Mouse (Mus musculus) limb, embryonic 12.5 days (tissue): ENCODE results near the gene Zfp296. TPM values are rescaled to one million over a fixed set of nuclear protein-coding genes. Genes with fewer than 3 reads are reported as not detected.
A peak's percentile ranks its signal among the peaks of the same experiment; 100 is the strongest.

Experiments
- ATAC-seq: fragments of 200-750 bp; cut with Nextera tagmentation; 2 replicates; pipeline ENCODE4 v1.8.0; 2017; ENCODE audit warnings: low read depth, moderate TSS enrichment; ENCODE audit not compliant: insufficient number of reproducible peaks, insufficient read depth, low FRiP score, low TSS enrichment
- H3K27ac ChIP-seq: fragments of 300-500 bp; sonication (generic); 2 replicates; pipeline ENCODE4 v1.5.1; 2016; ENCODE audit warnings: mild to moderate bottlenecking, moderate library complexity
- H3K27me3 ChIP-seq: fragments of 300-500 bp; sonication (generic); 2 replicates; pipeline ENCODE4 v1.6.1; 2016; ENCODE audit warnings: mild to moderate bottlenecking, moderate library complexity
- H3K36me3 ChIP-seq: fragments of 300-500 bp; sonication (generic); 2 replicates; pipeline ENCODE4 v1.6.1; 2016; ENCODE audit warnings: mild to moderate bottlenecking, moderate library complexity
- H3K4me1 ChIP-seq: fragments of 300-500 bp; sonication (generic); replicated peaks from 2 replicates; pipeline ENCODE4 v1.6.1; 2016
- H3K4me2 ChIP-seq: fragments of 300-500 bp; sonication (generic); 2 replicates; pipeline ENCODE4 v1.6.1; 2016; ENCODE audit warnings: mild to moderate bottlenecking, moderate library complexity
- H3K4me3 ChIP-seq: fragments of 300-500 bp; sonication (generic); replicated peaks from 2 replicates; pipeline ENCODE4 v1.5.1; 2016; ENCODE audit warnings: mild to moderate bottlenecking
- H3K9ac ChIP-seq: fragments of 300-500 bp; sonication (generic); replicated peaks from 2 replicates; pipeline ENCODE4 v1.6.1; 2016; ENCODE audit warnings: mild to moderate bottlenecking, moderate library complexity
- H3K9me3 ChIP-seq: fragments of 300-500 bp; sonication (generic); 2 replicates; pipeline ENCODE4 v1.6.1; 2016; ENCODE audit warnings: mild to moderate bottlenecking, moderate library complexity
- WGBS: fragments of 180-500 bp; shearing (Covaris S2); methylation state at CpG from one replicate; pipeline ENCODE4 v1.1.7; 2016; 5-methylcytosine and 5-hydroxymethylcytosine counted together
- polyA plus RNA-seq: library from polyadenylated mRNA; unstranded; fragments of >200 nt; fragmentation: Nextera tagmentation; extraction: Ambion mirVana; gene quantifications from 2 replicates; pipeline ENCODE4 v1.2.1, GENCODE M21; 2016

Gene Zfp296
- polyA plus RNA-seq, 1 experiment from 2014 or later, result 0.61 TPM

GRCm38 (mm10) chr7:19609641-19610332 lies 32.7 kb downstream of the Zfp296 start:
- no peak overlapping the region for H3K27ac ChIP-seq
- no peak for ATAC-seq
- 87% methylated on average over 12 of the region's 12 CpGs for WGBS

DNA sequence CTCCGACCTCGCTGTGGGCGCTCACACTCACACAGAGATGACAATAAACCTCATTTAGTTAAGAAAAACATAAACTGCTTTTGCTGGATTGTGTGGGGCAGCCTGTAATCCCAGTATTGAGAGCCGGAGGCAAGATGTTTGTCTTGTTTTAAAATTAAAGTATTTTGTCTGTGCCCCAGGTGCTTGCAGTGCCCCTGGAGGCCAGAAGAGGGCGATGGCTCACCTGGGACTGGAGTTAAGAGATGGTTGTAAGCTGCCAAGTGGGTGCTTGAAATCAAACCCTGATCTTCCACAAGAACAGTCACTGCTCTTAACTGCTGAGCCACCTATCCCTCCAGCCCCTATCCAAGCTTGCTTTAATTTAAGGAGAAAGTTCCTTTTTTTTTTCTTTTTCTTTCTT lies 33.9 kb downstream of the Zfp296 start:
- H3K4me2 ChIP-seq, result no peak overlapping the region
- H3K36me3 ChIP-seq, result no peaks in the 10 kb centered on the region
- ATAC-seq, result no peak
- H3K4me3 ChIP-seq, result no peak overlapping the region
- H3K9ac ChIP-seq, result no peak overlapping the region
- H3K27me3 ChIP-seq, result no peaks in the 10 kb centered on the region
- no peaks in the 10 kb centered on the region for H3K4me1 ChIP-seq
- H3K27ac ChIP-seq, result no peak overlapping the region
- H3K9me3 ChIP-seq, result no peaks in the 10 kb centered on the region
- 78% methylated on average over 5 of the region's 5 CpGs for WGBS

More at GRCm38 (mm10) chr7:19609641-19610332, 32.7 kb downstream of the Zfp296 start:
- H3K4me1 ChIP-seq, result no peaks in the 10 kb centered on the region
- H3K9ac ChIP-seq, result no peak overlapping the region
- H3K9me3 ChIP-seq, result no peaks in the 10 kb centered on the region
- no peak overlapping the region for H3K4me3 ChIP-seq
- H3K27me3 ChIP-seq, result no peaks in the 10 kb centered on the region
- no peaks in the 10 kb centered on the region for H3K36me3 ChIP-seq
- no peak overlapping the region for H3K4me2 ChIP-seq

GRCm38 (mm10) chr7:19615036-19615577 lies 38.0 kb downstream of the Zfp296 start:
- Histone ChIP-seq H3K9ac (no peak overlapping the region), H3K27ac (no peak overlapping the region), H3K4me1 (0 out of 2 replicates have a peak, but pooled peaks cover 4% of the 10 kb centered on the region), H3K36me3 (no peaks in the 10 kb centered on the region), H3K27me3 (peaks cover 11% of the 10 kb centered on the region), H3K4me2 (no peak overlapping the region), H3K4me3 (no peak overlapping the region), H3K9me3 (no peaks in the 10 kb centered on the region)
- WGBS, result 90% methylated on average over 12 of the region's 12 CpGs
- no peak for ATAC-seq

GRCm38 (mm10) chr7:19619004-19619801 lies 42.1 kb downstream of the Zfp296 start:
- no peaks in the 10 kb centered on the region for H3K9me3 ChIP-seq
- H3K9ac ChIP-seq, result peak overlapping the region; percentile 57
- H3K36me3 ChIP-seq, result no peaks in the 10 kb centered on the region
- 8% methylated on average over 35 of the region's 35 CpGs for WGBS
- peak overlapping the region; percentile 39 for H3K4me3 ChIP-seq
- peak overlapping the region; percentile 61 for H3K4me2 ChIP-seq
- peaks cover 20% of the 10 kb centered on the region for H3K27me3 ChIP-seq
- 0 out of 2 replicates have a peak, but pooled peaks cover 4% of the 10 kb centered on the region for H3K4me1 ChIP-seq
- 0 out of 2 replicates have a peak overlapping the region, but pooled peaks have one; percentile 12 for H3K27ac ChIP-seq
- peak; percentile 71; the same call in 1 of the 2 replicates for ATAC-seq

DNA sequence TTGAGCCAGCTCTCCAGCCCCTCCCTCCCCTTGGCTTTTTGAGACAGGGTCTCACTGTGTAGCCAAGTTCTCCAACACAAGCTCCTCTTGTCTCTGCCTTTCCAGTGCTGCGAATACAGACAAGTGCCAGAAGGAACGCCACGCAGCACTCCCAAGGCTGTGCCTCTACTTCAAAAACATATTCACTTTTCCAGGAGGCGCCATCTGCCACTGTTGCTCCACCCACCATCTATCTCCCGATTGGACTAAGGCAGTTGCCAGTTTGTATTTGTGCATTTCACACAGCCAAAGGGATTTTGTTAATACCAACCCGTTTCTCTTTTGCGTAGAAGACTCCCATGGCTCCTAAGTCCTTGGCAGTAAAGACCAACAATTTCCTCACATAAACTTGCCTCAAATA lies 43.7 kb downstream of the Zfp296 start:
- ATAC-seq, result no peak
- H3K36me3 ChIP-seq, result no peaks in the 10 kb centered on the region

DNA sequence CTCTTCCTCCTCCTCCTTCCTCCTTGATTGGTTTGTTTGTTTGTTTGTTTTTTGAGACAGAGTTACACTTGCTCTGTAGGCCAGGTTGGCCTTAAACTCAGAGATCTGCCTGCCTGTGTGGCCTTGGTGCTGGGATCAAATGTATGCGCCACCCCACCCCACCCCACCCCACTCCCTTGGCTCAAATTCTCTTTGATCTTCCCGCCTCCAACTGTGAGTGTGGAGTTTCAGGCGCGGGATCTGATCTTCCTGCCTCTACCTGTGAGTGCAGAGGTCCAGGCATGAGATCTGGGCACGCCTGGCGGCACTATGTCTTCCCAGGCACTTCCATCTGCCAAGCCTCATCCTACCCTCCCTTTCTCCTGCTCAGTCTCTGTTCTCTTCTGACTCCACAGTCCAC lies 45.2 kb downstream of the Zfp296 start:
- Histone ChIP-seq H3K4me2 (no peak overlapping the region), H3K27ac (no peak overlapping the region), H3K27me3 (peaks cover 20% of the 10 kb centered on the region), H3K9me3 (no peaks in the 10 kb centered on the region), H3K4me3 (no peak overlapping the region), H3K4me1 (0 out of 2 replicates have a peak, but pooled peaks cover 4% of the 10 kb centered on the region), H3K9ac (no peak overlapping the region), H3K36me3 (no peaks in the 10 kb centered on the region)
- ATAC-seq, result no peak
- 24% methylated on average over 6 of the region's 6 CpGs for WGBS

More for the DNA sequence above, 43.7 kb downstream of the Zfp296 start:
- WGBS, result 93% methylated on average over 7 of the region's 7 CpGs
- H3K4me3 ChIP-seq, result no peak overlapping the region
- 0 out of 2 replicates have a peak, but pooled peaks cover 4% of the 10 kb centered on the region for H3K4me1 ChIP-seq
- peaks cover 20% of the 10 kb centered on the region for H3K27me3 ChIP-seq
- H3K9ac ChIP-seq, result no peak overlapping the region
- no peaks in the 10 kb centered on the region for H3K9me3 ChIP-seq
- H3K4me2 ChIP-seq, result no peak overlapping the region
- H3K27ac ChIP-seq, result no peak overlapping the region

- WGBS, result 71% methylated on average over 2 of the region's 2 CpGs
- Histone ChIP-seq H3K4me1 (0 out of 2 replicates have a peak, but pooled peaks cover 4% of the 10 kb centered on the region), H3K36me3 (no peaks in the 10 kb centered on the region), H3K27me3 (peaks cover 20% of the 10 kb centered on the region), H3K9me3 (no peaks in the 10 kb centered on the region), H3K4me2 (no peak overlapping the region), H3K9ac (no peak overlapping the region), H3K4me3 (no peak overlapping the region), H3K27ac (no peak overlapping the region)
- ATAC-seq, result no peak
Observed at GRCm38 (mm10) chr7:19623433-19623832, 46.3 kb downstream of the Zfp296 start.

GRCm38 (mm10) chr7:19627721-19628120 lies 50.6 kb downstream of the Zfp296 start:
- H3K27me3 ChIP-seq, result no peaks in the 10 kb centered on the region
- H3K36me3 ChIP-seq, result peaks cover 12% of the 10 kb centered on the region
- H3K9me3 ChIP-seq, result no peaks in the 10 kb centered on the region
- WGBS, result 61% methylated on average over 3 of the region's 3 CpGs
- H3K27ac ChIP-seq, result no peak overlapping the region
- peak overlapping the region; percentile 84 for H3K4me2 ChIP-seq
- H3K9ac ChIP-seq, result no peak overlapping the region
- peak overlapping the region; percentile 78 for H3K4me3 ChIP-seq
- ATAC-seq, result no peak
- H3K4me1 ChIP-seq, result 0 out of 2 replicates have a peak, but pooled peaks cover 2% of the 10 kb centered on the region

DNA sequence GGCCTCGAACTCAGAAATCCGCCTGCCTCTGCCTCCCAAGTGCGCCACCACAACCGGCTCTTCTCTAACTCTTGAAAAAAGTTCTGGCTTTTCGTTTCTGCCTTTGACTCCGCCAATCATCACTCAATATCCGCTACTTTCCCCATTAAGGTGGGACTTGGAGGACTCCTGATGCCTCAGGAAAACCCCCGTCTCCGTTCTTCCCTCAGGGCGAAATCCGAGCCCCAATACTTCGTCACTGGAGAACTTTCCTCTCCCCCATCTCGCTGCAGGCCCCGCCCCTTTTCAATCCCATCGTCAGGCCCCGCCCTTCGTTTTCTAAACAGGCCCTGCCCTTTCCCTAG lies 51.1 kb downstream of the Zfp296 start:
- no peak for ATAC-seq
- H3K4me1 ChIP-seq, result 0 out of 2 replicates have a peak, but pooled peaks cover 2% of the 10 kb centered on the region
- H3K36me3 ChIP-seq, result peaks cover 16% of the 10 kb centered on the region
- peak overlapping the region; percentile 80 for H3K27ac ChIP-seq
- no peaks in the 10 kb centered on the region for H3K9me3 ChIP-seq
- peak overlapping the region; percentile 78 for H3K4me3 ChIP-seq
- H3K27me3 ChIP-seq, result no peaks in the 10 kb centered on the region
- WGBS, result 14% methylated on average over 17 of the region's 17 CpGs
- H3K9ac ChIP-seq, result no peak overlapping the region
- H3K4me2 ChIP-seq, result peak overlapping the region; percentile 84

- ATAC-seq, result peak; percentile 88
- WGBS, result 1% methylated on average over 57 of the region's 57 CpGs
- peak overlapping the region; percentile 80 for H3K27ac ChIP-seq
- H3K36me3 ChIP-seq, result peaks cover 22% of the 10 kb centered on the region
- no peaks in the 10 kb centered on the region for H3K9me3 ChIP-seq
- H3K9ac ChIP-seq, result peak overlapping the region; percentile 57
- H3K4me2 ChIP-seq, result peak overlapping the region; percentile 84
- no peaks in the 10 kb centered on the region for H3K27me3 ChIP-seq
- H3K4me3 ChIP-seq, result peak overlapping the region; percentile 78
- H3K4me1 ChIP-seq, result 0 out of 2 replicates have a peak, but pooled peaks cover 2% of the 10 kb centered on the region
Observed at GRCm38 (mm10) chr7:19628536-19629360, 51.7 kb downstream of the Zfp296 start.
